Mouse (Mus musculus) hindbrain, embryonic 11.5 days (tissue): ENCODE measurements around the gene Klhl11. TPM values are rescaled to one million over a fixed set of nuclear protein-coding genes. Genes with fewer than 3 reads are reported as not detected.

Experiments
- ATAC-seq: fragments of 200-750 bp; cut with Nextera tagmentation; 2 replicates; pipeline ENCODE4 v1.8.0; 2017; ENCODE audit warnings: mild to moderate bottlenecking, moderate TSS enrichment, moderate library complexity; ENCODE audit not compliant: low FRiP score
- DNase-seq: peaks from one replicate; pipeline ENCODE4 v3.0.0-alpha.2; 2015; ENCODE audit warnings: low spot score
- H3K27ac ChIP-seq: fragments of 300-500 bp; sonication (generic); 2 replicates; pipeline ENCODE4 v1.5.1; 2014; ENCODE audit warnings: mild to moderate bottlenecking, low read depth, low read length
- H3K27me3 ChIP-seq: fragments of 300-500 bp; sonication (generic); 2 replicates; pipeline ENCODE4 v1.6.1; 2014; ENCODE audit warnings: mild to moderate bottlenecking, low read length, moderate library complexity, mixed read lengths; ENCODE audit not compliant: control insufficient read depth, insufficient read depth
- H3K36me3 ChIP-seq: fragments of 300-500 bp; sonication (generic); 2 replicates; pipeline ENCODE4 v1.6.1; 2014; ENCODE audit warnings: mild to moderate bottlenecking, low read length, moderate library complexity, mixed read lengths; ENCODE audit not compliant: control insufficient read depth, insufficient read depth
- H3K4me1 ChIP-seq: fragments of 300-500 bp; sonication (generic); replicated peaks from 2 replicates; pipeline ENCODE4 v1.6.1; 2014; ENCODE audit warnings: low read length, mixed read lengths; ENCODE audit not compliant: control insufficient read depth, insufficient read depth
- H3K4me2 ChIP-seq: fragments of 300-500 bp; sonication (generic); replicated peaks from 2 replicates; pipeline ENCODE4 v1.6.1; 2014; ENCODE audit warnings: mild to moderate bottlenecking, low read depth, low read length
- H3K4me3 ChIP-seq: fragments of 300-500 bp; sonication (generic); 2 replicates; pipeline ENCODE4 v1.5.1; 2014; ENCODE audit warnings: low read depth, low read length
- H3K9ac ChIP-seq: fragments of 300-500 bp; sonication (generic); 2 replicates; pipeline ENCODE4 v1.6.1; 2014; ENCODE audit warnings: low read depth, low read length
- H3K9me3 ChIP-seq: fragments of 300-500 bp; sonication (generic); 2 replicates; pipeline ENCODE4 v1.6.1; 2016; ENCODE audit warnings: low read length; ENCODE audit not compliant: control insufficient read depth
- WGBS: fragments of 180-500 bp; shearing (Covaris S2); extraction: QIAGEN DNeasy Blood & Tissue Kit; methylation state at CpG from one replicate; pipeline ENCODE4 v1.1.7; 2014; 5-methylcytosine and 5-hydroxymethylcytosine counted together
- polyA plus RNA-seq: library from polyadenylated mRNA; unstranded; fragments of >200 nt; fragmentation: Nextera tagmentation; extraction: Ambion mirVana; gene quantifications from 2 replicates; pipeline ENCODE4 v1.2.1, GENCODE M21; 2014

Gene Klhl11
- polyA plus RNA-seq, 1 experiment from 2014 or later: 14.9 TPM

- Histone ChIP-seq H3K9me3 (no peaks in the 10 kb centered on the region), H3K4me3 (no peak overlapping the region), H3K4me1 (no peaks in the 10 kb centered on the region), H3K9ac (no peak overlapping the region), H3K27ac (no peak overlapping the region), H3K36me3 (no peaks in the 10 kb centered on the region), H3K4me2 (no peak overlapping the region), H3K27me3 (no peaks in the 10 kb centered on the region)
- 85% methylated on average over 9 of the region's 9 CpGs for WGBS
- DNase-seq: no peak
- ATAC-seq: no peak
Observed at GRCm38 (mm10) chr11:100428612-100429199, 43.8 kb downstream of the Klhl11 start.

GRCm38 (mm10) chr11:100426820-100427219 lies 45.7 kb downstream of the Klhl11 start:
- WGBS: 87% methylated on average over 3 of the region's 3 CpGs

GRCm38 (mm10) chr11:100425851-100426250 lies 46.7 kb downstream of the Klhl11 start:
- peak; percentile 68 for DNase-seq
- Histone ChIP-seq H3K36me3 (no peaks in the 10 kb centered on the region), H3K4me3 (no peak overlapping the region), H3K4me2 (no peak overlapping the region), H3K9ac (0 out of 2 replicates have a peak overlapping the region, but pooled peaks have one; percentile 15), H3K27me3 (no peaks in the 10 kb centered on the region), H3K27ac (no peak overlapping the region), H3K9me3 (no peaks in the 10 kb centered on the region), H3K4me1 (no peaks in the 10 kb centered on the region)
- WGBS: 36% methylated on average over 7 of the region's 7 CpGs
- peak; percentile 57; the same call in 1 of the 2 replicates for ATAC-seq

More at GRCm38 (mm10) chr11:100426820-100427219, 45.7 kb downstream of the Klhl11 start:
- Histone ChIP-seq H3K4me2 (no peak overlapping the region), H3K36me3 (no peaks in the 10 kb centered on the region), H3K4me3 (no peak overlapping the region), H3K9ac (no peak overlapping the region), H3K27ac (no peak overlapping the region), H3K4me1 (no peaks in the 10 kb centered on the region), H3K9me3 (no peaks in the 10 kb centered on the region), H3K27me3 (no peaks in the 10 kb centered on the region)
- DNase-seq (no peak), ATAC-seq (no peak)

GRCm38 (mm10) chr11:100423836-100424235 lies 48.7 kb downstream of the Klhl11 start:
- no peak for DNase-seq
- WGBS: 91% methylated on average over 7 of the region's 7 CpGs
- Histone ChIP-seq H3K4me1 (no peaks in the 10 kb centered on the region), H3K27ac (no peak overlapping the region), H3K9me3 (no peaks in the 10 kb centered on the region), H3K27me3 (no peaks in the 10 kb centered on the region), H3K4me3 (no peak overlapping the region), H3K9ac (no peak overlapping the region), H3K36me3 (no peaks in the 10 kb centered on the region), H3K4me2 (no peak overlapping the region)
- ATAC-seq: no peak

- ATAC-seq: no peak
- no peaks in the 10 kb centered on the region for H3K9me3 ChIP-seq
- H3K4me2 ChIP-seq: no peak overlapping the region
- no peaks in the 10 kb centered on the region for H3K36me3 ChIP-seq
- no peaks in the 10 kb centered on the region for H3K27me3 ChIP-seq
- H3K4me3 ChIP-seq: no peak overlapping the region
- H3K9ac ChIP-seq: no peak overlapping the region
- no peak overlapping the region for H3K27ac ChIP-seq
- 39% methylated on average over 7 of the region's 8 CpGs for WGBS
- DNase-seq: no peak
- H3K4me1 ChIP-seq: no peaks in the 10 kb centered on the region
Observed at GRCm38 (mm10) chr11:100421537-100421936, 51.0 kb downstream of the Klhl11 start.

GRCm38 (mm10) chr11:100414914-100415822 lies 57.4 kb downstream of the Klhl11 start, which contains the start of gene Fkbp10:
Gene Fkbp10, plus strand, starts transcription at chr11:100415697.
- Histone ChIP-seq H3K4me3 (peak within 1 kb of the TSS; percentile 54), H3K4me2 (peak within 1 kb of the TSS; percentile 65), H3K9me3 (no peaks in the 10 kb centered on the region), H3K36me3 (no peaks in the 10 kb centered on the region), H3K4me1 (no peaks in the 10 kb centered on the region), H3K9ac (peak within 1 kb of the TSS; percentile 65), H3K27ac (peak within 1 kb of the TSS; percentile 40; the same call in 1 of the 2 replicates), H3K27me3 (peaks cover 8% of the 10 kb centered on the region; the same call in 1 of the 2 replicates)
- no peak; the same call in 1 of the 2 replicates for ATAC-seq
- 0% methylated on average over 31 of the region's 31 CpGs for WGBS
- DNase-seq: peak; percentile 61

GRCm38 (mm10) chr11:100414021-100414913 lies 58.3 kb downstream of the Klhl11 start, which contains the start of gene P3h4:
Gene P3h4, minus strand, starts transcription at chr11:100414836.
- peak; percentile 91 for ATAC-seq
- Histone ChIP-seq H3K9me3 (no peaks in the 10 kb centered on the region), H3K36me3 (no peaks in the 10 kb centered on the region), H3K4me1 (no peaks in the 10 kb centered on the region), H3K4me2 (peak within 1 kb of the TSS; percentile 65), H3K27ac (peak within 1 kb of the TSS; percentile 40; the same call in 1 of the 2 replicates), H3K9ac (peak within 1 kb of the TSS; percentile 65), H3K4me3 (peak within 1 kb of the TSS; percentile 54), H3K27me3 (peaks cover 8% of the 10 kb centered on the region; the same call in 1 of the 2 replicates)
- WGBS: under 1% methylated on average over 88 of the region's 93 CpGs
- peak; percentile 89 for DNase-seq

- Histone ChIP-seq H3K36me3 (no peaks in the 10 kb centered on the region), H3K9me3 (no peaks in the 10 kb centered on the region), H3K4me3 (peak overlapping the region; percentile 54), H3K4me1 (no peaks in the 10 kb centered on the region), H3K27me3 (peaks cover 8% of the 10 kb centered on the region; the same call in 1 of the 2 replicates), H3K27ac (no peak overlapping the region), H3K4me2 (peak overlapping the region; percentile 65), H3K9ac (peak overlapping the region; percentile 65; the same call in 1 of the 2 replicates)
- DNase-seq: no peak
- ATAC-seq: no peak
- WGBS: 80% methylated on average over 11 of the region's 11 CpGs
Observed at GRCm38 (mm10) chr11:100413541-100413940, 59.0 kb downstream of the Klhl11 start.
